Mouse (Mus musculus): ENCODE results near the gene Gm11084. TPM values are rescaled to one million over a fixed set of nuclear protein-coding genes. Genes with fewer than 3 reads are reported as not detected.

The Gm11084 gene
- polyA plus RNA-seq, 1 experiment from 2014 or later, result not detected

- Histone ChIP-seq H3K36me3 (ENCODE audit: control insufficient read depth, insufficient read depth, low read length) (no peaks in the 10 kb centered on the region), H3K4me1 (ENCODE audit: control insufficient read depth, insufficient read depth, low read length) (peaks cover 8% of the 10 kb centered on the region; the same call in 1 of the 2 replicates), H3K9me3 (replicated peaks; ENCODE audit: control insufficient read depth, low read length) (no peaks in the 10 kb centered on the region), H3K27ac (ENCODE audit: low read depth, low read length) (no peak overlapping the region), H3K4me2 (peak overlapping the region; percentile 61), H3K27me3 (ENCODE audit: control insufficient read depth, insufficient read depth, low read length) (no peaks in the 10 kb centered on the region), H3K4me3 (ENCODE audit: low read depth, low read length) (peak overlapping the region; percentile 28), H3K9ac (ENCODE audit: low read depth, low read length) (no peak overlapping the region)
- no peak for ATAC-seq (replicated peaks; ENCODE audit: insufficient number of reproducible peaks, low FRiP score, low TSS enrichment)
- 83% methylated on average over 1 of the region's 1 CpGs for WGBS (ENCODE audit: insufficient replicate concordance)
These were observed 9.2 kb downstream of the Gm11084 start for GRCm38 (mm10) chr2:72977272-72977671.

- peaks cover 8% of the 10 kb centered on the region; the same call in 1 of the 2 replicates for H3K4me1 ChIP-seq (ENCODE audit: control insufficient read depth, insufficient read depth, low read length)
- no peak overlapping the region; the same call in 1 of the 2 replicates for H3K4me2 ChIP-seq
- H3K36me3 ChIP-seq (ENCODE audit: control insufficient read depth, insufficient read depth, low read length), result peaks cover 3% of the 10 kb centered on the region
- no peaks in the 10 kb centered on the region for H3K9me3 ChIP-seq (replicated peaks; ENCODE audit: control insufficient read depth, low read length)
- H3K9ac ChIP-seq (ENCODE audit: low read depth, low read length), result no peak overlapping the region
- no peak overlapping the region for H3K4me3 ChIP-seq (ENCODE audit: low read depth, low read length)
- no peaks in the 10 kb centered on the region for H3K27me3 ChIP-seq (ENCODE audit: control insufficient read depth, insufficient read depth, low read length)
- no peak for ATAC-seq (replicated peaks; ENCODE audit: insufficient number of reproducible peaks, low FRiP score, low TSS enrichment)
- no peak overlapping the region for H3K27ac ChIP-seq (ENCODE audit: low read depth, low read length)
These were observed 10.5 kb downstream of the Gm11084 start for GRCm38 (mm10) chr2:72976036-72976435.

GRCm38 (mm10) chr2:72970831-72971230 is 15.7 kb downstream of the Gm11084 start:
- Histone ChIP-seq H3K9ac (ENCODE audit: low read depth, low read length) (no peak overlapping the region), H3K27me3 (ENCODE audit: control insufficient read depth, insufficient read depth, low read length) (no peaks in the 10 kb centered on the region), H3K36me3 (ENCODE audit: control insufficient read depth, insufficient read depth, low read length) (peaks cover 17% of the 10 kb centered on the region), H3K27ac (ENCODE audit: low read depth, low read length) (no peak overlapping the region), H3K4me1 (ENCODE audit: control insufficient read depth, insufficient read depth, low read length) (no peaks in the 10 kb centered on the region; the same call in 1 of the 2 replicates), H3K4me3 (ENCODE audit: low read depth, low read length) (no peak overlapping the region), H3K4me2 (no peak overlapping the region), H3K9me3 (replicated peaks; ENCODE audit: control insufficient read depth, low read length) (no peaks in the 10 kb centered on the region)
- 87% methylated on average over 6 of the region's 6 CpGs for WGBS (ENCODE audit: insufficient replicate concordance)
- ATAC-seq (replicated peaks; ENCODE audit: insufficient number of reproducible peaks, low FRiP score, low TSS enrichment), result no peak

- no peak overlapping the region for H3K27ac ChIP-seq (ENCODE audit: low read depth, low read length)
- H3K4me1 ChIP-seq (ENCODE audit: control insufficient read depth, insufficient read depth, low read length), result no peaks in the 10 kb centered on the region
- H3K4me2 ChIP-seq, result no peak overlapping the region
- no peak overlapping the region for H3K4me3 ChIP-seq (ENCODE audit: low read depth, low read length)
- no peaks in the 10 kb centered on the region for H3K9me3 ChIP-seq (replicated peaks; ENCODE audit: control insufficient read depth, low read length)
- peaks cover 17% of the 10 kb centered on the region for H3K36me3 ChIP-seq (ENCODE audit: control insufficient read depth, insufficient read depth, low read length)
- WGBS (ENCODE audit: insufficient replicate concordance), result 91% methylated on average over 4 of the region's 4 CpGs
- no peaks in the 10 kb centered on the region for H3K27me3 ChIP-seq (ENCODE audit: control insufficient read depth, insufficient read depth, low read length)
- H3K9ac ChIP-seq (ENCODE audit: low read depth, low read length), result no peak overlapping the region
- ATAC-seq (replicated peaks; ENCODE audit: insufficient number of reproducible peaks, low FRiP score, low TSS enrichment), result no peak
These were observed 16.2 kb downstream of the Gm11084 start for GRCm38 (mm10) chr2:72970302-72970701.

- H3K9ac ChIP-seq (ENCODE audit: low read depth, low read length), result no peak overlapping the region
- no peaks in the 10 kb centered on the region for H3K27me3 ChIP-seq (ENCODE audit: control insufficient read depth, insufficient read depth, low read length)
- H3K4me2 ChIP-seq, result no peak overlapping the region
- no peak for ATAC-seq (replicated peaks; ENCODE audit: insufficient number of reproducible peaks, low FRiP score, low TSS enrichment)
- WGBS (ENCODE audit: insufficient replicate concordance), result 89% methylated on average over 1 of the region's 1 CpGs
- no peak overlapping the region for H3K27ac ChIP-seq (ENCODE audit: low read depth, low read length)
- no peak overlapping the region for H3K4me3 ChIP-seq (ENCODE audit: low read depth, low read length)
- H3K9me3 ChIP-seq (replicated peaks; ENCODE audit: control insufficient read depth, low read length), result no peaks in the 10 kb centered on the region
- peaks cover 17% of the 10 kb centered on the region for H3K36me3 ChIP-seq (ENCODE audit: control insufficient read depth, insufficient read depth, low read length)
- no peaks in the 10 kb centered on the region for H3K4me1 ChIP-seq (ENCODE audit: control insufficient read depth, insufficient read depth, low read length)
These were observed 18.0 kb downstream of the Gm11084 start for GRCm38 (mm10) chr2:72968536-72968935.

GRCm38 (mm10) chr2:72965450-72965849 is 21.1 kb downstream of the Gm11084 start:
- no peak overlapping the region for H3K4me3 ChIP-seq (ENCODE audit: low read depth, low read length)
- 95% methylated on average over 2 of the region's 2 CpGs for WGBS (ENCODE audit: insufficient replicate concordance)

DNA sequence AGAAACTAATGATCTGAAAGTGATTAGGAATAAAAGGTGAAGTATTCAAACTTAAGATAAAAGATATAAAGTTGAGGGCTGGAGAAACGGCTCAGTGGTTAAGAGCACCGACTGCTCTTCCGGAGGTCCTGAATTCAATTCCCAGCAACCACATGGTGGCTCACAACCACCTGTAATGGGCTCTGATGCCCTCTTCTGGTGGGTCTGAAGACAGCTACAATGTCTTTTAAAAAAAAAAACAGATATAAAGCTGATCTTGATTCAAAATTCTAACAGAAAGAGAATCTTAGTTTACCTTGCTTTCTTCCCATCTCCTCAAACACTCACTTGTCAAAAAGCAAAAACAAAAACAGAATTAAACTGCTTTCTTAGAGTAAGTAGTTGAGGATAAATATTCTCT is 30.1 kb downstream of the Gm11084 start:
- H3K27me3 ChIP-seq (ENCODE audit: control insufficient read depth, insufficient read depth, low read length), result no peaks in the 10 kb centered on the region
- WGBS (ENCODE audit: insufficient replicate concordance), result 97% methylated on average over 3 of the region's 3 CpGs
- no peak overlapping the region for H3K27ac ChIP-seq (ENCODE audit: low read depth, low read length)
- H3K4me3 ChIP-seq (ENCODE audit: low read depth, low read length), result no peak overlapping the region
- peaks cover 6% of the 10 kb centered on the region for H3K36me3 ChIP-seq (ENCODE audit: control insufficient read depth, insufficient read depth, low read length)
- H3K4me2 ChIP-seq, result no peak overlapping the region
- H3K4me1 ChIP-seq (ENCODE audit: control insufficient read depth, insufficient read depth, low read length), result no peaks in the 10 kb centered on the region
- no peak overlapping the region for H3K9ac ChIP-seq (ENCODE audit: low read depth, low read length)
- H3K9me3 ChIP-seq (replicated peaks; ENCODE audit: control insufficient read depth, low read length), result no peaks in the 10 kb centered on the region
- no peak for ATAC-seq (replicated peaks; ENCODE audit: insufficient number of reproducible peaks, low FRiP score, low TSS enrichment)

More at GRCm38 (mm10) chr2:72965450-72965849, 21.1 kb downstream of the Gm11084 start:
- Histone ChIP-seq H3K4me2 (no peak overlapping the region), H3K27ac (ENCODE audit: low read depth, low read length) (no peak overlapping the region), H3K4me1 (ENCODE audit: control insufficient read depth, insufficient read depth, low read length) (no peaks in the 10 kb centered on the region), H3K9ac (ENCODE audit: low read depth, low read length) (no peak overlapping the region), H3K36me3 (ENCODE audit: control insufficient read depth, insufficient read depth, low read length) (peaks cover 15% of the 10 kb centered on the region), H3K9me3 (replicated peaks; ENCODE audit: control insufficient read depth, low read length) (no peaks in the 10 kb centered on the region), H3K27me3 (ENCODE audit: control insufficient read depth, insufficient read depth, low read length) (no peaks in the 10 kb centered on the region)
- ATAC-seq (replicated peaks; ENCODE audit: insufficient number of reproducible peaks, low FRiP score, low TSS enrichment), result no peak

- H3K27ac ChIP-seq (ENCODE audit: low read depth, low read length), result no peak overlapping the region
- WGBS (ENCODE audit: insufficient replicate concordance), result 83% methylated on average over 3 of the region's 3 CpGs
- peaks cover 5% of the 10 kb centered on the region; the same call in 1 of the 2 replicates for H3K36me3 ChIP-seq (ENCODE audit: control insufficient read depth, insufficient read depth, low read length)
- no peak overlapping the region for H3K4me3 ChIP-seq (ENCODE audit: low read depth, low read length)
- no peaks in the 10 kb centered on the region for H3K4me1 ChIP-seq (ENCODE audit: control insufficient read depth, insufficient read depth, low read length)
- no peak overlapping the region for H3K4me2 ChIP-seq
- H3K9ac ChIP-seq (ENCODE audit: low read depth, low read length), result no peak overlapping the region
- H3K9me3 ChIP-seq (replicated peaks; ENCODE audit: control insufficient read depth, low read length), result no peaks in the 10 kb centered on the region
- no peaks in the 10 kb centered on the region for H3K27me3 ChIP-seq (ENCODE audit: control insufficient read depth, insufficient read depth, low read length)
- ATAC-seq (replicated peaks; ENCODE audit: insufficient number of reproducible peaks, low FRiP score, low TSS enrichment), result no peak
These were observed 33.5 kb downstream of the Gm11084 start for GRCm38 (mm10) chr2:72952979-72953378.

GRCm38 (mm10) chr2:72935937-72936336 is 50.6 kb downstream of the Gm11084 start:
- Histone ChIP-seq H3K4me3 (ENCODE audit: low read depth, low read length) (no peak overlapping the region), H3K27me3 (ENCODE audit: control insufficient read depth, insufficient read depth, low read length) (no peaks in the 10 kb centered on the region), H3K9ac (ENCODE audit: low read depth, low read length) (no peak overlapping the region), H3K4me1 (ENCODE audit: control insufficient read depth, insufficient read depth, low read length) (no peaks in the 10 kb centered on the region), H3K9me3 (replicated peaks; ENCODE audit: control insufficient read depth, low read length) (no peaks in the 10 kb centered on the region), H3K27ac (ENCODE audit: low read depth, low read length) (no peak overlapping the region), H3K36me3 (ENCODE audit: control insufficient read depth, insufficient read depth, low read length) (peaks cover 2% of the 10 kb centered on the region), H3K4me2 (no peak overlapping the region)
- no peak for ATAC-seq (replicated peaks; ENCODE audit: insufficient number of reproducible peaks, low FRiP score, low TSS enrichment)
- 25% methylated on average over 1 of the region's 1 CpGs for WGBS (ENCODE audit: insufficient replicate concordance)
